Mouse (Mus musculus) stomach, adult 2 months (tissue): Measurements from ENCODE around the gene Exosc8. TPM values are rescaled to one million over a fixed set of nuclear protein-coding genes. Genes with fewer than 3 reads are reported as not detected.

Experiments used
- polyA plus RNA-seq: library from polyadenylated mRNA; depleted of rRNA; stranded (reverse); fragments of >200 nt; gene quantifications from 2 replicates; pipeline ENCODE4 v1.2.3, GENCODE M21; 2012; rRNA removed

The Exosc8 gene
- polyA plus RNA-seq, result 2.1 TPM in 2 replicates

DNA sequence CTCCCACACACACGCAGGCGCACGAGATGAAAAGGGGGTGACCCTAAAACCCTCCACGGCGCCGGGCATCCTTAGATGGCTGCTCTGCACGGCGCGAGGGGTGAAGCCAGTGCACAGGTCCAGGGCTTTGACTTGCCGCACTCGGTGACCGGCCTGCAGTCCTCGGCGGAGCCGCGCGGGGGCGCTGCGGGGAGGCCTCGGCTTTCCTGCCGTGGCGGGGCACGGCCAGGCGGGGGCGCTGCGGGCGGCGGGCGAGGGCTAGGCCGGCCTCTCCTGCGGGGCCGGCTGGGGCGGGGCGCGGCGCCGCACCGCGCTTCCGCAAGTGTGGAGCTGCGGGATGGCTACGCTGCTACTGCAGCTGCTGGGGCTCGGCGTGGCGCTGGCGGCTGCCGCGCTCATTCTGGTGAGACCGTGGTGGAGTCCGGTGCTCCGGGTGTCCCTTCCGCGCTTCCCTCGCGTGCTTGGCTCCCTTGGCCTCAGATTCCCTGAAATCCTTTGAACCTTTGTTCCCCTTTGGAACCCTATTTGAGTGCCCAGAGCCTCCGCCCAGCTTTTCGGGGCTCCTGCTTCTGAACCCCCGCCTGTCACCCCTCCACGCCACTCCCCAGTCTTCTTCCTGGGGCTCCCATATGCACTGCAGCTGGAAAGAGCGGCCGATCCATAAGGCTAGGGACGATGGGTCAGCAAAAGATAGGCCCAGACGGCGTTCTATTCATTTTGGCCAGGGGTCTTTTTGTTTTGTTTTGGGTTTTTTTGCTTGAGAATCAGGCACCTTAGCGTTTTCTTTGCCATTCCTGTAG, at the start of gene Exosc8, which contains the start of gene Alg5:
Gene Exosc8 (minus strand): TSS at position 147 of the 800 bp plus-strand sequence.
Gene Alg5 (plus strand): TSS at position 293 of the 800 bp plus-strand sequence.

DNA sequence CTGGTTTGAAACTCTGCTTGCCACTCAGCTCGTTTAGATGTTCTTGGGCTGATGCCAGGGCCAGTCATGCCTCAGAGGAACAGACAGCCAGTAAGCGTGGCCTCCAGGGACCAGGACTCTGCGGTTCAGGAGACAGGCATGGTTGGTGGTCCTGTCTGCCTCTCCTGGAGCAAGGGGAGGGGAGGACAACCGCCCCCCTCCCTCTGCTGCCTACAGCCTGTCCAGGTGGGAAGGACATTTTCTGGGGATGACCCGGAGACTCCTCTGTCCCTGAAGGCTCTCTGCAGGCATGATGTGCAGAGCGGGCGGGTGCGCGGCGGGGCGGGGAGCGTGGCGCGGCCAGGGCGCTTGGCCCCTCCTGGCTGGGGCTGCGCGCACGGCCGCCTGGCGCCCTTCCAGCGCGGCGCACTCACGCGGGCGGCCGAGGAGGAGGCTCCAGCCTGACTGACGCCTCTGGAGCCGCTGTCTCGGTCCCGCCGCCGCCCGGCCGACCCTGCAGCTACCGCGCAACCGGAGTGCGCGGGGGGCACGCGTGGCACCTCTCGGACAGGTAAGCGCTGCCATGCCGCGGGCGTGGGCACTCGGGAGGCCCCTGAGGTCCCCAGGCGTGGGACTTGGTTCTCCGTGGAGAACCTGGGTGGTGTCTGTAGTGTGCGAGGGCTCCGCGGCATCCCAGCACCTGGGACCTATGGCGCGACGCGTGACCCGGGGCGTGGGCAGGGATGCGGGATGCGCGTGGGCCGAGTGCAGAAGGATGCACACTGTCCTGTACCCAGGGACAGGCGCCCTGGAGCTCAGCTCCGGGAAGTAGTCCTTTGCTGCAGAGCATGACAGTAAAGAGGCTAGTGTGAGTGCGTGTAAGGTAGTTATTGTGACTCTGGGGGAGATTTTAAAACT, 20.2 kb upstream of the Exosc8 start, which contains the start of gene Smad9:
Gene Smad9 (plus strand): TSS at position 438 of the 897 bp plus-strand sequence.

DNA sequence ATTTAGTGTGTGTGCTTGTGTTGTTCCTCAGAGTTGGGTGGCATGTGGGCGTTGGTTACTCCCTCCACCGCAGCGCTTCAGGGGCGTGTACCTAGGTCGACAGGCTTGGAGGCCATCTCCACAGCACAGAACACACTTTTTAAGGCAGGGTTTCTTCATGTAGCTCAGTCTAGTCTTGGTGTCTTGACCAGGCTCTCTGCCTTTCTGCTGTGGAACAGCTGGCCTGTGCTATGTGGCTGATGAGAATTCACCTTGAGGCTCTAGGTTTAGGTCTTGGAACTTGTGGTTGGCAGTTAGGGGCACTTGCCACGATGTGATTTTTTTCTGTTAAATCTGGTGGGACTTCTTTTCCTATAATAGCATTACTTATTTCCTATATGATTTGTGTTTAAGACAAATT, 20.9 kb downstream of the Exosc8 start, which contains the start of gene Gm21958:
Gene Gm21958 (minus strand): TSS at position 101 of the 400 bp plus-strand sequence.

DNA sequence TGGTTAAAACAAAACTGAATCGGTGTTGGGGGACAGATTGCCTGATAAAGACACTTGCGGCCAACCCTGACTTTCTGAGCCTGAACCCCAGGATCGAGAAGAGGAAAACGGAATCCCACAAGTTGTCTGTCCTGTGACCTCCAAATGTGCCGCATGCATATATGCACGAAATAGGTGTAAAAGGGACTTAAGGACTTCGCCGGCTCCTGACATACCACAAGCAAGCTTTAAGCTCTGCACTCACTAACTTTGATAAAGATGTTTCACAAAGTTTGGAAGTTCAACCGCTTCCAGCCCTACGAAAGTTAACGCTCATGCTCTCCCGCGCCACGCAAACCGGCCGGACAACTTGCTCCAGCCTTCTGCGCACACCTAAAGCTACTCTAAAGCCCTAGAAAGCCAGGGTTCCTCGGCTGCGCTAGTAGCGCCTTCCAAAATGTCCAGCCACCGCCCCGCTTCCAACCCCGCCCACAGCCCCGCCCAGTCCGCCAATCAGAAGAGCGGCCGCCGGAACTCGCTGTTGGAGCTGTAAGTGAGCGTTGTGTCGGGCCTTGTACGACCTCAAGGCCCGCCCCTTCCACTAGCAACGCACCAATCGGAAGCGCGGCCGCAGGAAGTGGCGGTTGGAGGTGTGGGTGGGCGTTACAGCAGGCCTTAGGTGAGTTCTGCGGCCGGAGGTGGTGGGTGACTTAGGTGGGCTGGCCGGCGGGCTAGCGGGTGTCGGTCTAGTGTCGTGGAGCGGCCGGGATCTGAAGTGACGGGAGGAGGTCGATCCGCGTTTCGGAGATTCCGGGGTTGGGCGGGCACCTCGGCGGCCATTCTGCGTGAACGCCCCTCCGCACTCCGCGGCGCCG, 42.8 kb downstream of the Exosc8 start, which contains the start of gene Supt20:
Gene Supt20 (plus strand): TSS at position 606 of the 854 bp plus-strand sequence.

Other genes with a start within 250 kb of the Exosc8 start
- gene Supt20, start 42.6 kb downstream of the Exosc8 start, polyA plus RNA-seq, result 13.3 and 18.4 TPM in 2 replicates
- not detected in 2 replicates for gene Gm21958, start 21.0 kb downstream of the Exosc8 start, polyA plus RNA-seq
- gene Alg5, start 146 bp upstream of the Exosc8 start, polyA plus RNA-seq, result 4.0 and 5.0 TPM in 2 replicates
- 1.6 and 2.1 TPM in 2 replicates for gene Smad9, start 20.2 kb upstream of the Exosc8 start, polyA plus RNA-seq
- 5.1 and 10.2 TPM in 2 replicates for gene Rfxap, start 72.4 kb upstream of the Exosc8 start, polyA plus RNA-seq
- gene Sertm1, start 180.5 kb upstream of the Exosc8 start, polyA plus RNA-seq, result 0.06 and 0.09 TPM in 2 replicates